22 mouse cellular contexts compared by ENCODE assay signal in genomic region chr7:118464432-118464831, GRCm38 (mm10). TPM values are rescaled to one million over a fixed set of nuclear protein-coding genes. Genes with fewer than 3 reads are reported as not detected.
A peak's percentile ranks its signal among the peaks of the same experiment; 100 is the strongest.
DNase-seq lines count a peak whose midpoint lies in the region; ATAC-seq and TF ChIP-seq lines count a peak whose summit lies in the region.
"Had no signal": no experiment of that assay in that cellular context is flagged by ENCODE, and none has a peak within 500 bp of the region (broad histone marks: within the 10 kb centered on the region; RNA-seq: fewer than 3 reads in every experiment).

No protein-coding gene starts in this region.

- H3K36me3 ChIP-seq in liver, embryonic 16.5 days (ENCODE audit: control insufficient read depth, insufficient read depth), result no peaks in the 10 kb centered on the region
- no peaks in the 10 kb centered on the region for H3K36me3 ChIP-seq in intestine, postnatal 0 days (ENCODE audit: control insufficient read depth, insufficient read depth)
- H3K36me3 ChIP-seq in myocyte (ENCODE audit: control insufficient read depth, insufficient read depth), result no peaks in the 10 kb centered on the region
- H3K36me3 ChIP-seq: embryonic facial prominence, embryonic 13.5 days; heart, embryonic 13.5 days; hindbrain, embryonic 15.5 days; liver, embryonic 15.5 days; midbrain, embryonic 13.5 days; neural tube, embryonic 13.5 days had no signal

- no peaks in the 10 kb centered on the region for H3K27me3 ChIP-seq in liver, embryonic 16.5 days (ENCODE audit: control insufficient read depth, insufficient read depth, low read depth, low read length)
- H3K27me3 ChIP-seq in Patski, result no peaks in the 10 kb centered on the region
- no peaks in the 10 kb centered on the region for H3K27me3 ChIP-seq in intestine, postnatal 0 days (replicated peaks; ENCODE audit: control insufficient read depth, insufficient read depth, low read length)
- no peaks in the 10 kb centered on the region for H3K27me3 ChIP-seq in myocyte (ENCODE audit: control insufficient read depth, insufficient read depth, insufficient read length)
- H3K27me3 ChIP-seq: embryonic facial prominence, embryonic 13.5 days; hindbrain, embryonic 15.5 days; liver, embryonic 15.5 days; midbrain, embryonic 13.5 days; neural tube, embryonic 13.5 days had no signal

- no peak overlapping the region for H3K4me2 ChIP-seq in liver, embryonic 16.5 days (ENCODE audit: low read depth, low read length)
- H3K4me2 ChIP-seq in intestine, postnatal 0 days (replicated peaks; ENCODE audit: low read depth), result no peak overlapping the region
- no peak overlapping the region for H3K4me2 ChIP-seq in myocyte (ENCODE audit: low read depth)
- H3K4me2 ChIP-seq: embryonic facial prominence, embryonic 13.5 days; heart, embryonic 13.5 days; hindbrain, embryonic 15.5 days; liver, embryonic 15.5 days; midbrain, embryonic 13.5 days; neural tube, embryonic 13.5 days had no signal

- no peak for TF ChIP-seq CTCF in Patski (IDR thresholded peaks at IDR 0.05)
- no peak for TF ChIP-seq CTCF in intestine, postnatal 0 days (IDR thresholded peaks at IDR 0.05; ENCODE audit: low read depth)

- DNase-seq in liver, result no peak
- DNase-seq in Patski (ENCODE audit: low read depth, low spot score), result no peak
- DNase-seq in gastrocnemius, postnatal 14 days, result no peak
- DNase-seq: adrenal gland, postnatal 25 days; cerebellum, adult 11 months; cerebellum, postnatal 14 days; heart, postnatal 36 days; kidney, adult 8-10 months; kidney, postnatal 4 days; thymus, postnatal 4 days had no signal

- 33% methylated on average over 4 of the region's 4 CpGs for WGBS in liver, embryonic 16.5 days (ENCODE audit: insufficient replicate concordance)
- 20% methylated on average over 4 of the region's 4 CpGs for WGBS in intestine, postnatal 0 days

- no peak overlapping the region for H3ac ChIP-seq in myocyte (ENCODE audit: control insufficient read depth, insufficient read length)

- in situ Hi-C loops in Patski (cut with MboI; ENCODE audit: low pct_unique_long_range_greater_than_20kb), result loop anchor here (5.0 kb wide), 1 partner anchor 63 kb away; no protein-coding TSS in a partner anchor

- no peak overlapping the region for H3K4me3 ChIP-seq in liver, embryonic 16.5 days (ENCODE audit: low read depth, low read length)
- H3K4me3 ChIP-seq in intestine, postnatal 0 days (ENCODE audit: low read depth, low read length), result no peak overlapping the region
- no peak overlapping the region for H3K4me3 ChIP-seq in myocyte
- H3K4me3 ChIP-seq: embryonic facial prominence, embryonic 13.5 days; heart, embryonic 13.5 days; hindbrain, embryonic 15.5 days; liver, embryonic 15.5 days; midbrain, embryonic 13.5 days; neural tube, embryonic 13.5 days had no signal

- CTCF ChIA-PET in Patski (lab: Charles Lee), result interaction anchor here (1.5 to 1.6 kb wide), 2 partner anchors 14 to 15 kb away, joined by 3 to 5 read pairs; no protein-coding TSS in a partner anchor

- no peaks in the 10 kb centered on the region for H3K4me1 ChIP-seq in liver, embryonic 16.5 days (ENCODE audit: control insufficient read depth, low read depth, low read length)
- peaks cover 3% of the 10 kb centered on the region; the same call in 1 of the 2 replicates for H3K4me1 ChIP-seq in intestine, postnatal 0 days (replicated peaks; ENCODE audit: control insufficient read depth, insufficient read depth, low read length)

- no peak overlapping the region for H3K9ac ChIP-seq in liver, embryonic 16.5 days (ENCODE audit: low read depth, low read length)
- no peak overlapping the region for H3K9ac ChIP-seq in intestine, postnatal 0 days (ENCODE audit: low read depth, low read length)
- H3K9ac ChIP-seq: embryonic facial prominence, embryonic 13.5 days; heart, embryonic 13.5 days; hindbrain, embryonic 15.5 days; liver, embryonic 15.5 days; midbrain, embryonic 13.5 days; neural tube, embryonic 13.5 days had no signal

- intact Hi-C loops in gastrocnemius, postnatal 14 days (cut with DNase I; ENCODE audit: low total_unique reads), result no loop called here

- POLR2A ChIA-PET in Patski (lab: Charles Lee), result no interaction called here

- no peaks in the 10 kb centered on the region for H3K79me2 ChIP-seq in myocyte (ENCODE audit: control insufficient read depth, insufficient read depth)

- no peaks in the 10 kb centered on the region for H3K9me3 ChIP-seq in liver, embryonic 16.5 days (replicated peaks; ENCODE audit: control insufficient read depth, low read length)
- H3K9me3 ChIP-seq in intestine, postnatal 0 days (ENCODE audit: control insufficient read depth), result no peaks in the 10 kb centered on the region
- H3K9me3 ChIP-seq: embryonic facial prominence, embryonic 13.5 days; heart, embryonic 13.5 days; hindbrain, embryonic 15.5 days; liver, embryonic 15.5 days; midbrain, embryonic 13.5 days; neural tube, embryonic 13.5 days had no signal

- H3K27ac ChIP-seq in liver, embryonic 16.5 days (ENCODE audit: low read length), result no peak overlapping the region
- H3K27ac ChIP-seq in intestine, postnatal 0 days (ENCODE audit: low read depth, low read length), result no peak overlapping the region
- H3K27ac ChIP-seq: embryonic facial prominence, embryonic 13.5 days; heart, embryonic 13.5 days; hindbrain, embryonic 15.5 days; liver, embryonic 15.5 days; midbrain, embryonic 13.5 days had no signal

- no peak for TF ChIP-seq POLR2A in myocyte (IDR thresholded peaks at IDR 0.05; ENCODE audit: insufficient read length, low read depth)

- ATAC-seq in liver, embryonic 16.5 days (ENCODE audit: low read depth), result peak; percentile 58
- ATAC-seq in Patski, result peak; percentile 22
- ATAC-seq in intestine, postnatal 0 days, result 0 out of 2 replicates have a peak, but pooled peaks have one; percentile 31
- ATAC-seq in CD4-positive, CD25-positive, alpha-beta regulatory T cell, adult 4 months, result no peak
- ATAC-seq: midbrain, embryonic 13.5 days had no signal

TF ChIP-seq in myocyte, 11 proteins besides CTCF, POLR2A, EP300 and RAD21:
- TF ChIP-seq REST (IDR thresholded peaks at IDR 0.05; ENCODE audit: insufficient read depth, insufficient read length) (no peak), MYOD1 (IDR thresholded peaks at IDR 0.05; ENCODE audit: control insufficient read depth in 1 of 3, insufficient read length in 2 of 3, low read depth in 2 of 3) (no peak), CEBPB (IDR thresholded peaks at IDR 0.05; ENCODE audit: insufficient read depth, poor library complexity, severe bottlenecking) (peak; percentile 43; the same call in 1 of the 2 replicates), POLR2AphosphoS2 (IDR thresholded peaks at IDR 0.05; ENCODE audit: insufficient read length, low read depth) (no peak)
TF ChIP-seq in myocyte: peak in this region for 1.

RNA-seq across cellular contexts. Expression of gene Syt17, which starts 16.4 kb away (rescaled TPM):
- polyA plus RNA-seq in liver, embryonic 16.5 days (2015; fragmentation: Nextera tagmentation; extraction: Ambion mirVana), result 0.23 and 0.24 TPM in 2 replicates
- polyA plus RNA-seq in Patski (2021) (30.0 TPM), myocyte (2012; fragmentation: generic; extraction: Trizol) (5.4 TPM)
- 3.0 and 3.4 TPM in 2 replicates for polyA plus RNA-seq in intestine, postnatal 0 days (2015; fragmentation: Nextera tagmentation; extraction: Ambion mirVana)
- polyA plus RNA-seq in CD4-positive, CD25-positive, alpha-beta regulatory T cell, adult 4 months (2017; shearing (Covaris generic)), result under 1 TPM in 1 of 2 experiments, not detected in 1; 0.30 TPM
- under 1 TPM; 0.88 to 0.89 TPM for total RNA-seq in gastrocnemius, postnatal 14 days (2021)
- total RNA-seq: granulocyte monocyte progenitor cell, adult 5-6 weeks; megakaryocyte progenitor cell, adult 5-6 weeks had no signal

RNA-seq across cellular contexts. Expression of gene Itpripl2, which starts 27.3 kb away (rescaled TPM):
- 0.96 and 1.0 TPM in 2 replicates for polyA plus RNA-seq in liver, embryonic 16.5 days (2015; fragmentation: Nextera tagmentation; extraction: Ambion mirVana)
- polyA plus RNA-seq in Patski (2021) (23.7 TPM), myocyte (2012; fragmentation: generic; extraction: Trizol) (10.7 TPM)
- 4.6 and 5.6 TPM in 2 replicates for polyA plus RNA-seq in intestine, postnatal 0 days (2015; fragmentation: Nextera tagmentation; extraction: Ambion mirVana)
- polyA plus RNA-seq in CD4-positive, CD25-positive, alpha-beta regulatory T cell, adult 4 months (2017; shearing (Covaris generic)), result under 1 TPM; 0.63 to 0.77 TPM
- total RNA-seq in gastrocnemius, postnatal 14 days (2021), result 10 to 100 TPM; 17.3 to 18.7 TPM
